Mouse (Mus musculus) retina, adult 2 months (tissue): ENCODE data around the gene Zdhhc17.

ENCODE experiments used
- DNase-seq: peaks from one replicate; pipeline ENCODE4 v3.0.0-alpha.2; 2012; ENCODE audit warnings: low read depth, low spot score

Zdhhc17 gene

DNA sequence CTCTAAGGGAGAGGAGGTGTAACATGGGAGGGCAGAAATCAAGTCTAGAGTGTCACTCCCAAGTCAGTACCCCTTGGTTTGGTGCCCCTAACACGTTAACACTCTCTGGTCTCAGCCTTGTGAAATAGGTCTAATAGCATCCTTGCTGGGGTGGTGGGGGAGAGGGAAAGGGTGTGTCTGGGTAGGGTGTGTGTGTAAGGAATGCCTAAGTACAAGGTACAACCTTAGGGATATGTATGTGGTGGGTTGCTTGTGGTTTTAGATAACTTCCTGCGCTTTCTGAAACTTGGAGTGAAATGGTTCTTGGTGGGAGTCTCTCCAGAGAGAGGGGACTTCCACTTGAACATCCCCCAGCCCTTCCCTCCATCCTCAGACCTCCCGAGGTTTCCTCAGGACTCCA, 88.0 kb downstream of the Zdhhc17 start:
- no peak for DNase-seq

DNA sequence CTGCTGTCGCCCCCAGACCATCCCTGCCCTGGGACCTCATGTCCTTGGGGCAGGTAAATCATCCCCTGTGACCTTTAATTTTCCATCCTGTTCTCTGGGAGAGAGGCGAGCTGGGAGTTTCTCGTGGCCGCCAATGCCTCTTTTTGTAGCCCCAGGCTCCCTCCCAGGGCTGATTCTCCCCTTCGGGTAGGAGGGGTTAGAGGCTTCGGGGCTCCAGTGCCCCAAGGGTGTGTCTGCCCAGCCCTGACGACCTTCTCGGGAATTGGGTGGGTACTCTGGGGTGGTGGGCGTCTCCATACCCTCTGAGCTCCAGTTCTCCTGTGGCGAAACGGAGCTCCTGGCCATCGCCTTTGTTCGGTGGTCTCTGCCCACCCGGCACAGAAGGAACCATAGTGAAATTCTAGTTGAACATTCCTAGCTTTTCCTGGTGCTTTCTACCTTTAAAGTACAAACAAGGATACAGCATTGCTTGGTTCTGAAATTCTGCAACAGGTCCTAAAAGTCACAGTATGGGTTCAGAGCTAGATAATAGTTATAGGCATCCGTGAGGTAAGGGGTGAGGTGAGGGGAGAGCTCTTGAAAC, 89.5 kb downstream of the Zdhhc17 start:
- no peak for DNase-seq

GRCm38 (mm10) chr10:110919531-110920343, 90.2 kb downstream of the Zdhhc17 start, which contains the start of gene Csrp2:
Gene Csrp2, plus strand, starts transcription at chr10:110919789.
- DNase-seq: peak; percentile 66

- no peak for DNase-seq
These were observed 91.2 kb downstream of the Zdhhc17 start for GRCm38 (mm10) chr10:110918414-110919391.

GRCm38 (mm10) chr10:110917521-110917920, 92.4 kb downstream of the Zdhhc17 start:
- no peak for DNase-seq

- DNase-seq: no peak
These were observed 93.1 kb downstream of the Zdhhc17 start for GRCm38 (mm10) chr10:110916666-110917344.

- DNase-seq: no peak
These were observed 106.1 kb downstream of the Zdhhc17 start for GRCm38 (mm10) chr10:110903862-110904261.

GRCm38 (mm10) chr10:110899744-110900501, 110.0 kb downstream of the Zdhhc17 start:
- no peak for DNase-seq
